Mouse (Mus musculus) megakaryocyte-erythroid progenitor cell, adult 5 weeks (primary cell): Measurements from ENCODE around the gene Reck. TPM values are rescaled to one million over a fixed set of nuclear protein-coding genes. Genes with fewer than 3 reads are reported as not detected.

Source experiments
- polyA plus RNA-seq: library from polyadenylated mRNA; stranded (reverse); fragments of >175 nt; gene quantifications from 2 replicates; pipeline ENCODE4 v1.2.3, GENCODE M21; 2012

Gene Reck
- polyA plus RNA-seq: 0.53 and 1.00 TPM in 2 replicates

GRCm38 (mm10) chr4:43875160-43875918 lies at the start of gene Reck:
TSS of gene Reck (plus strand) at chr4:43875530.

GRCm38 (mm10) chr4:43840101-43840500 lies 35.2 kb upstream of the Reck start, which contains the start of gene Olfr157:
TSS of gene Olfr157 (minus strand) at chr4:43840201.

GRCm38 (mm10) chr4:43851265-43851664 lies 24.1 kb upstream of the Reck start, which contains the start of gene Olfr155:
TSS of gene Olfr155 (plus strand) at chr4:43851565.

GRCm38 (mm10) chr4:43957292-43957845 lies 82.0 kb downstream of the Reck start, which contains the start of gene Glipr2:
TSS of gene Glipr2 (plus strand) at chr4:43957401.

GRCm38 (mm10) chr4:43983181-43983580 lies 107.9 kb downstream of the Reck start, which contains the start of gene Ccin:
TSS of gene Ccin (plus strand) at chr4:43983483.

Other genes starting within 250 kb of the Reck start
- 2.0 and 2.3 TPM in 2 replicates for gene Npr2, start 243.6 kb upstream of the Reck start, polyA plus RNA-seq
- gene Spag8, start 221.9 kb upstream of the Reck start, polyA plus RNA-seq: 0.26 and 0.36 TPM in 2 replicates
- gene Hint2, start 219.1 kb upstream of the Reck start, polyA plus RNA-seq: 44.6 and 61.0 TPM in 2 replicates
- 4.2 and 6.7 TPM in 2 replicates for gene Tmem8b, start 206.6 kb upstream of the Reck start, polyA plus RNA-seq
- 0.07 and 0.22 TPM in 2 replicates for gene Fam221b, start 206.4 kb upstream of the Reck start, polyA plus RNA-seq
- gene Olfr70, start 174.7 kb upstream of the Reck start, polyA plus RNA-seq: not detected in 2 replicates
- gene Olfr71, start 165.3 kb upstream of the Reck start, polyA plus RNA-seq: not detected in 2 replicates
- gene Hrct1, start 148.3 kb upstream of the Reck start, polyA plus RNA-seq: not detected in 2 replicates
- 0.03 TPM in 1 of 2 replicates, not detected in the other for gene Spaar, start 145.5 kb upstream of the Reck start, polyA plus RNA-seq
- gene Olfr159, start 104.5 kb upstream of the Reck start, polyA plus RNA-seq: not detected in 2 replicates
- gene Olfr156, start 51.6 kb upstream of the Reck start, polyA plus RNA-seq: not detected in 2 replicates
- gene Olfr157, start 35.3 kb upstream of the Reck start, polyA plus RNA-seq: not detected in 2 replicates
- gene Olfr155, start 24.0 kb upstream of the Reck start, polyA plus RNA-seq: not detected in 2 replicates
- 12.7 and 16.1 TPM in 2 replicates for gene Glipr2, start 81.9 kb downstream of the Reck start, polyA plus RNA-seq
- not detected in 2 replicates for gene Ccin, start 108.0 kb downstream of the Reck start, polyA plus RNA-seq
- gene Clta, start 128.9 kb downstream of the Reck start, polyA plus RNA-seq: 466 and 477 TPM in 2 replicates
- 41.3 and 46.5 TPM in 2 replicates for gene Gne, start 208.6 kb downstream of the Reck start, polyA plus RNA-seq